Mouse (Mus musculus): ENCODE measurements around the gene B3galt1. TPM values are rescaled to one million over a fixed set of nuclear protein-coding genes. Genes with fewer than 3 reads are reported as not detected.

B3galt1 gene
- total and polyA plus RNA-seq, 3 experiments, result not detected

GRCm38 (mm10) chr2:67859004-67859403, 293.3 kb downstream of the B3galt1 start:
- Histone ChIP-seq H3K9me3 (replicated peaks; ENCODE audit: insufficient read depth, low read length) (no peaks in the 10 kb centered on the region), H3K27me3 (ENCODE audit: control insufficient read depth in 1 of 2, insufficient read depth in 2 of 2, low read length in 2 of 2) (no peaks in the 10 kb centered on the region), H3K79me2 (ENCODE audit: control insufficient read depth, insufficient read depth, low read length, poor library complexity) (no peaks in the 10 kb centered on the region), H3K27ac (ENCODE audit: control insufficient read depth, low read depth, low read length) (no peak overlapping the region), H3K9ac (ENCODE audit: control insufficient read depth, low read depth, low read length, poor library complexity, severe bottlenecking) (no peak overlapping the region), H3K36me3 (ENCODE audit: control insufficient read depth in 1 of 2, insufficient read depth in 2 of 2, low read length in 2 of 2) (no peaks in the 10 kb centered on the region), H3K4me3 (ENCODE audit: control insufficient read depth in 1 of 2, insufficient read depth in 1 of 2, low read depth in 2 of 2, low read length in 2 of 2) (no peak overlapping the region), H3K4me1 (ENCODE audit: control insufficient read depth in 1 of 2, insufficient read depth in 2 of 2, low read length in 2 of 2) (no peaks in the 10 kb centered on the region)
- no peak for TF ChIP-seq BHLHE40 (IDR thresholded peaks at IDR 0.05; ENCODE audit: borderline replicate concordance, low read depth, low read length)
- no peak for TF ChIP-seq USF1 (IDR thresholded peaks at IDR 0.05; ENCODE audit: low read depth, low read length)
- TF ChIP-seq MAZ (IDR thresholded peaks at IDR 0.05; ENCODE audit: low read depth, low read length), result no peak
- TF ChIP-seq MEF2A (IDR thresholded peaks at IDR 0.05; ENCODE audit: extremely low read depth, insufficient replicate concordance, low read depth, low read length, poor library complexity, severe bottlenecking), result no peak
- no peak for TF ChIP-seq SIN3A (IDR thresholded peaks at IDR 0.05; ENCODE audit: low read length)
- TF ChIP-seq MAFK (IDR thresholded peaks at IDR 0.05; ENCODE audit: borderline replicate concordance, low read depth, low read length), result no peak
- no peak for TF ChIP-seq E2F4 (IDR thresholded peaks at IDR 0.05; ENCODE audit: borderline replicate concordance, low read depth, low read length)
- no peak for TF ChIP-seq CHD1 (IDR thresholded peaks at IDR 0.05; ENCODE audit: low read depth, low read length)
- TF ChIP-seq EP300 (IDR thresholded peaks at IDR 0.05; ENCODE audit: low read depth in 1 of 2, low read length in 2 of 2), result no peak
- TF ChIP-seq ELF1 (IDR thresholded peaks at IDR 0.05; ENCODE audit: low read depth, low read length), result no peak
- no peak for TF ChIP-seq TAL1 (IDR thresholded peaks at IDR 0.05; ENCODE audit: low read length)
- DNase-seq (ENCODE audit: low read depth, low spot score), result no peak

GRCm38 (mm10) chr2:67873368-67873767, 307.7 kb downstream of the B3galt1 start:
- H3K9me3 ChIP-seq (replicated peaks; ENCODE audit: insufficient read depth, low read length), result no peaks in the 10 kb centered on the region
- no peaks in the 10 kb centered on the region for H3K27me3 ChIP-seq (ENCODE audit: control insufficient read depth in 1 of 2, insufficient read depth in 2 of 2, low read length in 2 of 2)
- no peaks in the 10 kb centered on the region for H3K36me3 ChIP-seq (ENCODE audit: control insufficient read depth in 1 of 2, insufficient read depth in 2 of 2, low read length in 2 of 2)
- H3K79me2 ChIP-seq (ENCODE audit: control insufficient read depth, insufficient read depth, low read length, poor library complexity), result no peaks in the 10 kb centered on the region
- H3K4me1 ChIP-seq (ENCODE audit: control insufficient read depth in 1 of 2, insufficient read depth in 2 of 2, low read length in 2 of 2), result no peaks in the 10 kb centered on the region
- no peak overlapping the region for H3K9ac ChIP-seq (ENCODE audit: control insufficient read depth, low read depth, low read length, poor library complexity, severe bottlenecking)
- no peak for TF ChIP-seq ZMIZ1 (IDR thresholded peaks at IDR 0.05; ENCODE audit: low read depth, low read length)
- no peak for TF ChIP-seq NRF1 (IDR thresholded peaks at IDR 0.05; ENCODE audit: insufficient read depth, low read depth, low read length, poor library complexity, severe bottlenecking)
- no peak for TF ChIP-seq MXI1 (IDR thresholded peaks at IDR 0.05; ENCODE audit: low read depth, low read length)
- TF ChIP-seq MAZ (IDR thresholded peaks at IDR 0.05; ENCODE audit: low read depth, low read length), result no peak
- no peak for TF ChIP-seq E2F4 (IDR thresholded peaks at IDR 0.05; ENCODE audit: borderline replicate concordance, low read depth, low read length)
- no peak for TF ChIP-seq CTCF (IDR thresholded peaks at IDR 0.05 in 2 of 3, conservative IDR thresholded peaks at IDR 0.05 in 1 of 3; ENCODE audit: control insufficient read depth in 1 of 3, insufficient read depth in 1 of 3, low read depth in 2 of 3, low read length in 3 of 3, poor library complexity in 1 of 3, severe bottlenecking in 1 of 3)
- no peak for TF ChIP-seq USF2 (IDR thresholded peaks at IDR 0.05; ENCODE audit: borderline replicate concordance in 1 of 2, insufficient read depth in 1 of 2, low read depth in 1 of 2, low read length in 2 of 2)
- no peak for TF ChIP-seq ZC3H11A (IDR thresholded peaks at IDR 0.05; ENCODE audit: low read depth, low read length)
- no peak overlapping the region for H3K27ac ChIP-seq (ENCODE audit: control insufficient read depth, low read depth, low read length)
- H3K4me3 ChIP-seq (ENCODE audit: control insufficient read depth in 1 of 2, insufficient read depth in 1 of 2, low read depth in 2 of 2, low read length in 2 of 2), result no peak overlapping the region
- no peak for DNase-seq (ENCODE audit: low read depth, low spot score)

Measured in MEL (cell line).